Mouse (Mus musculus) gastrocnemius, adult 8-10 months (tissue): ENCODE measurements around the gene Cd200. TPM values are rescaled to one million over a fixed set of nuclear protein-coding genes. Genes with fewer than 3 reads are reported as not detected.
"Not testable (repeated sequence)": the region's sequence is repeated elsewhere in the genome, so short reads cannot be mapped to it uniquely, and the experiment has no call there.

Experiments
- DNase-seq, 2 experiments: peaks; one replicate each; pipeline ENCODE4 v3.0.0; 2022; ENCODE audit warnings: low spot score in 2 of 2
- total RNA-seq, 4 experiments: library from RNA; stranded (reverse); gene quantifications; 2 replicates each; pipeline ENCODE4 v1.2.4; 2022

Gene Cd200
- total RNA-seq, result 10 to 100 TPM; 10.7 to 28.3 (median 18.0) TPM

DNA sequence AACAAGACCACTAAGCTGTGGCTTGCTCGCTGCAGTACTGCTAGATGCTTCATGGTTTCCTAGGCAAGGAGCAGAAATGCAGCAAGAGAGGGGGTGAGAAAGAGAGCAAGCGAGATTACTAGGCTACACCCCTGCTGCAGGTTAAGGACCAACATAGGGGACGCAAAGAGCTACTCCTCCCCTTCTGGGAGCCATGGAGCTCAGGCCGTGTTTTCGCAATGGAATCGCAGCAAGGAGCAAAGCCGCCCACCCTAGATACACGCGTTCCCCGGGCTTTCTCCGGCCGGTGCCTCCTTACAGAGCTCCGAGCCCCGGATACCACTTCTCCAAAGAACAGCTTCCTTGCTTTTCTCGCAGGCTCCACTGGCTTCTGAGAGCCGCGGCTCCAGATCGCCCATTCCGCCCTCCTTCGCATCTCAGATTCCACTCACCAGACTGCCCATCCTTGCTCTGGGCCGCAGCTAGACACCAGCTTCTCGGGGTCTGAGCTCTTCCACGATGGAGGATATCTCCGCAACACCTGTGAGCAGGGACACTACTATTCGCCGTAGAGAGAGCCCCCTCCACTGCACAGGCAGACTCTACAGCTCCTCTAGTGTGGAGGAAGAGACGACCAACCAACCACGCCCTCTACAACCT lies at the start of gene Cd200:
Gene Cd200 (minus strand): TSS at position 629 of the 639 bp plus-strand sequence.
- DNase-seq, result no peak

- DNase-seq, result no peak
Observed at GRCm38 (mm10) chr16:45454762-45455161, 45.9 kb upstream of the Cd200 start.

- no peak for DNase-seq
Observed at GRCm38 (mm10) chr16:45437230-45437739, 28.4 kb upstream of the Cd200 start.

DNA sequence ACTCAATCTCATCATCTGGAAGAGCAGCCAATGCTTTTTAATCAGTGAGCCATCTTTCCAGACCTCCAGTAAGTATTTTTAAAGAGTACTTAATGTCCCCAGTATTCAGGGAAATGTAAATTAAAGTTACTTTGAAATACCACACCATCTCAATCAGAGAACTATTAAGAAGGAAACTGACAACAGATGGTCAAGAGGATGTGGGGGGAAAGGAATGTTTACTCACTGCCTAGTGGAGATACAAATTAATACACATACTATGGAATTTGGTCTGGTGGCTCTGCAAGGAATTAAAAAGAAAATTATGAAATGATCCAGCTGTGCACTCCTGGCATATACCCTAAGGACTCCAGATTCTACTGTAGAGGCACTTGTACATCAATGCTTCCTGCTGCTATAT lies 26.7 kb upstream of the Cd200 start:
- DNase-seq, result no peak

DNA sequence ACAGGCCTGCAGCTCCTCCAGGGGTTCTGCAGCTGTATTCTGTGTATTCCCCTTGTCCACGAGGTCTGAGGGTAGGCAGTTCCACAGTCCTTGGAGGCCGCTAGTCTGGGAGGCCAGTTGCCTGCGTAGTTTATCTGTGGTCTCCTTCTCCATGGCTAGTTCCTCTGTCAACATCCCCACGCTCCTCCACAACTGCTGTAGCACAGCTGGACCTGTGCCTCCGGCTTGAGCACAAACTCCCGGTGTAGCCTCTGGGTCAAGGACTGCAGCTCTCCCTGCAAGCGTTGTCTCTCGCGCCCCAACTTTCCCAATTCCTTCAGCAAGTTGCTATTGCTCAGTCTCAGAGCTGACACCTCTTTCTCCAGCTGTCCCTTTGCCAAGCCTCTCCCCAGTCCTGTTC lies 18.8 kb upstream of the Cd200 start:
- no peak for DNase-seq

DNA sequence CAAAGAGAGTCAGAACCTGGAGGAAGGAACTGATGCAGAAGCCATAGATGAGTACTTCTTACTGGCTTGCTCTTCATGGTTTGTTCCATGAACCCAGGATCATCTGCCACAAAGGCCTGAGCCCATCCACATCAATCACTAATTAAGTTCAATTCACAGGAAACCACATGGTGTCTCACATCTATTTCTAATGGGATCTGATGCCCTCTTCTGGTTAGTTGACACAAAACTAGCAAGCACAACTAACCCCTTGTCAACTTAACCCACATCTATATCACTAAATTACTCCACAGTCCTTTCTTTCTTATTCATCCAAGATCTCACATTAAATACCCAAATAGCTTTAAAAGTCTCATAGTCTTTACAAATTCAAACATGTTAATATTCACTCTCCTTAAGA lies 4.6 kb upstream of the Cd200 start:
- DNase-seq, result no peak

- not testable (repeated sequence) for DNase-seq
Observed at GRCm38 (mm10) chr16:45409064-45409446, 202 bp upstream of the Cd200 start.

DNA sequence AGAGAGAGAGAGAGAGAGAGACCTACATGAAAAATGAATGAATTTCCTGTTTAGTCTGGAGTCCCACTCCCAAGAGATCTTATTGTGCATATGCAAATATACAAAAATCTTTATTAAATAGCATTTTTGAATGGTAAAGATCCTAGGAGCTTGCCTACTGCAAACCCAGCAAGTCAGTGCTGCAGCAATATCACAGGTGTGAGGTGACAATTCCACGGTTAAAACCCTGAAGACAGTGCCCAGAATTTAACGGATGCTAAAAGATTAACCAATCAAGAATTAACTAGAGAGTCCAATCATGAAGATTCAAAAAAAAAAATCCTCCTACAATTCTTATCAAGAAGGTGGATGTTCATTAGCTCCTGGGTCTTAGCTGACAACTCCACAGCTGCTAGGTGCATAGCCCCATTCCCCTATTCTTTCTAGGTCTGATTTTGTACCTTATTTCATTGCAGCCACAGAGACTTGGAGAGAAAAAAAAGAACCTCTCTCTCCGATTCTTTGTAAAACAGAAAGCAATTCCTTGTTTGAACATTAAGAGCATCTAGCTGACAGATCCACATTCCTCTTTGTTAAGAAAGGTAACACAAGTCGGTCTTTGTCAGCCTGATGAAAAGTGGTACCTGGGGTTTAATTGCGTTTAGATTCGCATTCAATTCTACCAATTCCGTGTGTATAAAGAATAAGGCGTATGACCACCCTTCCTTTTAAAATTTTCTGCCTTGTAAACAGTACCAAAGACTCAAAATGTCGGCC lies 1.0 kb downstream of the Cd200 start:
- no peak for DNase-seq

DNA sequence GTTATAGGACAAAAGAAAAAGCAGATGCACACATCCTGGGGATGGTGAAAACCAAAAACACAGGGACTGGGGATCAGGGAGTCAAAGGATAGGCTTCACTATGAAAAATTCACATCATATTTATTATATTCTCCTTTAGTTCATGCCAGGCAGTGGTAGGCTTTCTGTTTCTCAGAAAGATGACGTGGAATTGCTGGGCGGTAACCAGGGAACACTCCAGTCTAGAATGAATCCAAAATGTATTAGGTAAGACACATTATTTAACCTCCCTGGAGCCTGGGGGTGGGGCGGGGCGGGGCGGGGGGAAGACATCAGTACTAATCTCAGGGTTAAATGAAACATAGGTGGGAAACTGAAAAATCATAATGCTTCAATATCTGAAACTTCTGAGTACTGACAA lies 1.8 kb downstream of the Cd200 start:
- no peak for DNase-seq

DNA sequence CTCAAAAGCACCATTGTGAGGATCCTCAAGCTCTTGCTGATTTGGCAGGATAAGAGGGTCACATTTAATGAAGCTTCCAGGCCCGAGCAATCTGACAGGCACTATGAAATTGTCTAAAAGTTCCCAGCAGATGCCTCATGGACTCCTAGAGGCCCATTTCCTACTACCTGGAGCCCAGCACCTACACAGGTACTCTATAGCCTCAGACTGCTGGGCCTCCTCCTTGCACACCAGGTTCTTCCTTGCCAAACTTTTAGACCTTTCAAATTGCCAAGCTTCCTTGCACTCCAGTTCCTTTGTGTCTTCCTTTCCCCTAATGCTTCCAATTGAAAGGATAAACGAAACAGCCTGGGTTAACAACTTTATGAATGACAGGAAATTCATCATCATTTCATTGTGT lies 5.9 kb downstream of the Cd200 start:
- no peak for DNase-seq

GRCm38 (mm10) chr16:45402036-45402435 lies 6.8 kb downstream of the Cd200 start:
- no peak for DNase-seq

DNA sequence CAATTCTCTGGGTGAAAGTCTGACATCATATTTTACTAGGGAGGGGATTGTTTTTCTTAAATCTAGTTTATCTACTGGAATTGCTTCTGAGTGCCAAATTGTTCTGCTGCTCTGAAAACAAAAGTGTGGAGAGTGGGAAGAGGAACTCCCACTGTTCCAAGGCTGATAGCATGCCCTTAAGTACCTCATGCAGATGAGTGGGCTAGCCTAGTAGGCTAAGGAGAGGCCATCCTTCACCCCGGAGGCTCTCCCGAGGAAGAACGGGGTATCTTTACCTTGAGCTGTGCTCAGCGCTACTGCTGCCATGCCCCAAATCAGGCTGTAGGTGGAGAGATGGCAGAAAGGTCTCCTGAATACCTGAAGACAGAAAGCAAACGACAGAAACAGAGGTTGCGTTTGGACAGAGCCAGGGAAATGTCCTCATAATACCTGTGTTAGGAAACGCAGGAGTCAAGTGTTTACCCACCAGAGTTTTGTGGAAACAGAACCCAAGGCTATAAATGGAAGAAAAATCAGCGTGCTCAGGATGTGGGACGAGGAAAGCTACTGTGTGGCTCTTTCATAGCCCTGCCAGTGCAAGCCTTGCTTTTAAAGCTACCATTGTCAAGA lies 8.8 kb downstream of the Cd200 start:
- no peak for DNase-seq

GRCm38 (mm10) chr16:45399411-45399810 lies 9.4 kb downstream of the Cd200 start:
- no peak for DNase-seq

- DNase-seq, result no peak
Observed at GRCm38 (mm10) chr16:45397440-45397839, 11.4 kb downstream of the Cd200 start.

DNA sequence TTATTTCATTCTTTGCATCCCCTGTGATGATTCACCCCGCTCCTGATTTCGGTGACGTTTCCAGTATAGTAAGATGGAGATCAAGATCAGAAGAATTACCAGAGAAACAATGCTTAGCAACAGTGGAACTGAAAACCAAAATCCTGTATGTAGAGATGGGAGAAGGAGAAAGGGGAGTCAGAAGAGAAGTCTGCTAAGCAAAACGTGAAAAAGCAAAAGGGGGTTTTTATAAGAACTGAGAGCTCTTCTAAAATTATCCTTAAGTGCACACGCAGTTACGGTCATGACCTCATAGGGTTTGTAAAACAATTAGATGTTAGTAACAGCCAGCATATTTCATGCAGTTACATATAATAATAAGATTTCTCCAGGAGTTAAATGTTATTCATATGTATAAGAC lies 16.6 kb downstream of the Cd200 start:
- DNase-seq, result no peak

GRCm38 (mm10) chr16:45391680-45392079 lies 17.2 kb downstream of the Cd200 start:
- no peak for DNase-seq

DNA sequence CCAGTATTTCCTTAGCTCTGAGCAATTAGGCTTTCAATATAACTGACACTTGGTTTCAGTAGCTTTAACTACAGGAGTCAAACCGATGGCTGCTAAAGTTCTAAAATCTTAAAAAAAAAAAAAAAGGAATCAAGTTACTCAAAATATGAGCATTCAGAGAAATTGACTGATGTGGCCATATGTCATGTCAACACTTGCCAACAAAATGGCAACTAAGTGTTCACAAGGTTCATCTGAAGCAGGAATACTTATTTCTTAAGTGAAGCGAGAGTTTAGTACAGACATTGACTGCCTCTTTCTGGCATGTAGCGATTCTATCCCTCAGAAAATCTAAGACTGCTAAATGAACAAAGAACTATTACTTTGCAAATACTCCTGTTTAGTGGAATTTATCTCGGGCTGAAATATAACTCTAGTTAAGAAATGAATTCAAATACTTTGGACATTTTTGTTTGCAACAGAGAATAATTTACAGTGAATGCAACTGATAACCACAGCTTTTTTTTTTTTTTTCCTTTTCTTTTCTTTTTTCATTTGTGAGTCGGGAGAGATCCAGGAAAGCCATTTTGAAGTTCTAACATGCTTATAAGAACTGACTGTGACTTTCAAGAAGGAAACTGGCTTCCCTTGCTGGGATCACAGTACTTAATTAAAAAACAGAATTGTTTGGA lies 18.4 kb downstream of the Cd200 start:
- no peak for DNase-seq

DNA sequence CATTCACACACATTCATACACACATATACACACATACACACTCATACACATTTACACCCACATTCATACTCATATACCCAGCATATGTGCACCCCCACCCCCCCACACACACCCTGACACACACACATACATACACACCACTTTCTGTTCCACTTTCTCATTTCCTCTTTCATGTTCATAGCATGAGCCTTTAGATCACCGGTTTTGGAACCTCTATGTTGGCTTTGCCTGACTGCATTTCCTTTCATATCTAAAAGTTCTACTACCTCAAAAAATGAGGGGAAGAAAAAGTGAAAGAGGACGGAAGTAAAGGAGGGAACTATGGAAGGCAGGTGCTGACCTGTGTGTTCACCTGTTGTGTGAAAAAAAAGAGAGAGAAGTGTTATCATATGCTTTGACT lies 19.0 kb downstream of the Cd200 start:
- no peak for DNase-seq

- DNase-seq, result no peak
Observed at GRCm38 (mm10) chr16:45389041-45389440, 19.8 kb downstream of the Cd200 start.

- DNase-seq, result no peak
Observed at GRCm38 (mm10) chr16:45381811-45382210, 27.0 kb downstream of the Cd200 start.

GRCm38 (mm10) chr16:45378959-45379358 lies 29.9 kb downstream of the Cd200 start:
- DNase-seq, result no peak
